ENCODE assay signal across 17 mouse cellular contexts in genomic region chr5:20864216-20864969, GRCm38 (mm10). TPM values are rescaled to one million over a fixed set of nuclear protein-coding genes. Genes with fewer than 3 reads are reported as not detected.
DNase-seq lines count a peak whose midpoint lies in the region; ATAC-seq and TF ChIP-seq lines count a peak whose summit lies in the region.
"Had no signal": no experiment of that assay in that cellular context is flagged by ENCODE, and none has a peak within 500 bp of the region (broad histone marks: within the 10 kb centered on the region; RNA-seq: fewer than 3 reads in every experiment).

No protein-coding gene starts in this region.

- H3K4me3 ChIP-seq in spleen, adult 2 months (ENCODE audit: extremely low read depth, insufficient read depth, insufficient read length), result no peak overlapping the region; the same call in 1 of the 2 replicates
- H3K4me3 ChIP-seq: embryonic facial prominence, embryonic 12.5 days; heart, embryonic 13.5 days; hindbrain, embryonic 10.5 days; limb, embryonic 12.5 days; lung, embryonic 15.5 days; midbrain, embryonic 10.5 days; myocyte had no signal

- TF ChIP-seq POLR2A in spleen, adult 2 months (IDR thresholded peaks at IDR 0.05; ENCODE audit: low read depth, low read length), result no peak

- peak overlapping the region; percentile 86 for H3K27ac ChIP-seq in spleen, adult 2 months (ENCODE audit: insufficient read depth, low read length)
- H3K27ac ChIP-seq: embryonic facial prominence, embryonic 12.5 days; heart, embryonic 13.5 days; hindbrain, embryonic 10.5 days; limb, embryonic 12.5 days; midbrain, embryonic 10.5 days had no signal

- 33% methylated on average over 4 of the region's 4 CpGs for WGBS in spleen, adult 2 months

- H3K4me1 ChIP-seq in spleen, adult 2 months (ENCODE audit: control insufficient read depth, insufficient read depth, insufficient read length), result peaks cover 8% of the 10 kb centered on the region
- H3K4me1 ChIP-seq: heart, embryonic 13.5 days; hindbrain, embryonic 10.5 days; midbrain, embryonic 10.5 days had no signal

- no peaks in the 10 kb centered on the region for H3K36me3 ChIP-seq in spleen, adult 2 months (ENCODE audit: control insufficient read depth, insufficient read depth, low read length)
- no peaks in the 10 kb centered on the region for H3K36me3 ChIP-seq in splenic B cell, adult 2 months (ENCODE audit: control insufficient read depth, insufficient read depth, low read length, poor library complexity, severe bottlenecking)
- H3K36me3 ChIP-seq: embryonic facial prominence, embryonic 12.5 days; limb, embryonic 12.5 days; lung, embryonic 15.5 days had no signal

- peak; percentile 30 to 44 for DNase-seq in spleen, adult 2 months (ENCODE audit: low read depth in 1 of 2, low spot score in 2 of 2)
- DNase-seq in spleen, adult 12 weeks (ENCODE audit: low spot score), result no peak
- peak; percentile 33 to 57 for DNase-seq in kidney, postnatal 36 days
- DNase-seq in splenic B cell, adult 2 months (ENCODE audit: low read depth, low spot score), result peak; percentile 78
- no peak for DNase-seq in ovary, adult 18-20 months (ENCODE audit: low spot score)
- DNase-seq in cerebellum, postnatal 14 days, result no peak
- no peak for DNase-seq in urinary bladder, postnatal 25 days (ENCODE audit: low spot score)
- DNase-seq: adrenal gland, adult 2 months; cerebellum, postnatal 10 days had no signal

- H3K27me3 ChIP-seq in spleen, adult 2 months (ENCODE audit: control insufficient read depth, insufficient read depth, low read length), result no peaks in the 10 kb centered on the region
- H3K27me3 ChIP-seq in splenic B cell, adult 2 months (ENCODE audit: control insufficient read depth, insufficient read depth, low read length, poor library complexity, severe bottlenecking), result no peaks in the 10 kb centered on the region
- H3K27me3 ChIP-seq: embryonic facial prominence, embryonic 12.5 days; heart, embryonic 13.5 days; limb, embryonic 12.5 days; lung, embryonic 15.5 days had no signal

- peak; percentile 55 for ATAC-seq in common myeloid progenitor, adult 5-6 weeks (replicated peaks; ENCODE audit: low read depth, poor library complexity, severe bottlenecking)

- TF ChIP-seq CTCF in spleen, adult 2 months (IDR thresholded peaks at IDR 0.05; ENCODE audit: extremely low read depth, insufficient read depth, insufficient read length, insufficient replicate concordance), result no peak

RNA-seq across cellular contexts. Expression of gene Phtf2, which starts 17.5 kb away (rescaled TPM):
- polyA plus RNA-seq in spleen, adult 2 months (2012; rRNA removed), result 2.2 and 2.3 TPM in 2 replicates
- total RNA-seq in common myeloid progenitor, adult 5-6 weeks (2017), result 30.0 and 36.5 TPM in 2 replicates

RNA-seq across cellular contexts. Expression of gene Tmem60, which starts 17.6 kb away (rescaled TPM):
- 4.5 and 5.2 TPM in 2 replicates for polyA plus RNA-seq in spleen, adult 2 months (2012; rRNA removed)
- 14.2 and 15.7 TPM in 2 replicates for total RNA-seq in common myeloid progenitor, adult 5-6 weeks (2017)

Comparison
In these comparisons a context has a peak if more than half of its experiments do, and no peak if none do; other contexts are left out.
1. DNase-seq: peak in spleen, adult 2 months (2 of 2), kidney, postnatal 36 days (2 of 2) and splenic B cell, adult 2 months (single experiment); none in spleen, adult 12 weeks (single experiment), ovary, adult 18-20 months (single experiment), cerebellum, postnatal 14 days (0 of 2) and urinary bladder, postnatal 25 days (single experiment).